Mouse (Mus musculus) common myeloid progenitor, adult 5-6 weeks (primary cell): ENCODE results near the gene Vamp4. TPM values are rescaled to one million over a fixed set of nuclear protein-coding genes. Genes with fewer than 3 reads are reported as not detected.

Experiments
- ATAC-seq: replicated peaks from 2 replicates; pipeline ENCODE4 v1.8.0; 2016; ENCODE audit warnings: low read depth, mild to moderate bottlenecking, moderate TSS enrichment, inconsistent platforms; ENCODE audit not compliant: poor library complexity, severe bottlenecking
- total RNA-seq: library from RNA; stranded (forward); fragments of 200-1000, 187-1606 nt; gene quantifications from 2 replicates; pipeline ENCODE4 v1.2.3, GENCODE M21; 2017

Vamp4 gene
- total RNA-seq, 1 experiment from 2014 or later = 11.4 TPM

GRCm38 (mm10) chr1:162642591-162642990 is 72.3 kb downstream of the Vamp4 start:
- ATAC-seq = no peak

DNA sequence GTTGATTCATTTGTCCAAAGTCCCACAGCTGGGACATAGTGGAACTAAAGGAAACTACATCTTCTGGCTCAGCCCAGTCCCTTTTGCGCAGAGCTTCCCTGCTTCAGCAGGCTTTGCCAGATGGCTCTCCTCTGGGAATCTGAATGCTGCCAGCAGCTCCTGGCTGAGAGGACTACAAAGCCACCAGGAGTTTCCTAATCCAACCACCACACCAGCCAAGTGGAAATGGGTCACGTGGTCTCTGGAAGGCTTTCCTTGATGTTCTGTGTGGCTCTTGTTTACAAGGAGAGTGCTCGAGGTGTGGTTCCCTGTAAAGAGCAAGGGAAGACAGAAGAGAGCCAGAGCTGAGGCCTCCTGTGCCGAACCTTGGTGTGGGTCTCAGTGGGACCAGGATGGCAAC is 73.4 kb downstream of the Vamp4 start:
- ATAC-seq = no peak

GRCm38 (mm10) chr1:162646083-162646686 is 75.9 kb downstream of the Vamp4 start:
- ATAC-seq = peak; percentile 71

GRCm38 (mm10) chr1:162648416-162648815 is 78.1 kb downstream of the Vamp4 start:
- no peak for ATAC-seq

Other genes with a start within 250 kb of the Vamp4 start
- not detected in 2 replicates for gene Dnm3, start 92.5 kb upstream of the Vamp4 start, total RNA-seq
- gene Mettl13, start 22.0 kb upstream of the Vamp4 start, total RNA-seq = 27.5 and 30.3 TPM in 2 replicates
- gene Myoc, start 68.6 kb downstream of the Vamp4 start, total RNA-seq = not detected in 2 replicates
- gene Myocos, start 87.7 kb downstream of the Vamp4 start, total RNA-seq = not detected in 2 replicates
- 237 and 253 TPM in 2 replicates for gene Prrc2c, start 170.0 kb downstream of the Vamp4 start, total RNA-seq
- gene Fmo4, start 243.5 kb downstream of the Vamp4 start, total RNA-seq = not detected in 2 replicates